8 mouse cellular contexts compared by ENCODE assay signal in genomic region chr5:37338288-37338687, GRCm38 (mm10). TPM values are rescaled to one million over a fixed set of nuclear protein-coding genes. Genes with fewer than 3 reads are reported as not detected.
A peak's percentile ranks its signal among the peaks of the same experiment; 100 is the strongest.
DNase-seq lines count a peak whose midpoint lies in the region; ATAC-seq and TF ChIP-seq lines count a peak whose summit lies in the region.

TSS of gene Evc2 (plus strand) at chr5:37338499.

- peak within 1 kb of the TSS; percentile 21; the same call in 1 of the 2 replicates for H3K27ac ChIP-seq in forebrain, embryonic 12.5 days
- peak within 1 kb of the TSS; percentile 71 for H3K27ac ChIP-seq in heart, embryonic 13.5 days (replicated peaks)
- peak within 1 kb of the TSS; percentile 48 for H3K27ac ChIP-seq in kidney, postnatal 0 days
- peak within 1 kb of the TSS; percentile 82 for H3K27ac ChIP-seq in limb, embryonic 14.5 days (replicated peaks; ENCODE audit: low read depth, low read length)
- no peak within 1 kb of the TSS for H3K27ac ChIP-seq in midbrain, postnatal 0 days (ENCODE audit: low read depth, low read length)
- no peak within 1 kb of the TSS for H3K27ac ChIP-seq in testis, adult 2 months (ENCODE audit: control insufficient read depth, insufficient read depth, low read depth, low read length)

- H3K4me3 ChIP-seq in megakaryocyte, embryonic 14.5 days (replicated peaks): peak within 1 kb of the TSS; percentile 23
- H3K4me3 ChIP-seq in forebrain, embryonic 12.5 days (replicated peaks): peak within 1 kb of the TSS; percentile 51
- peak within 1 kb of the TSS; percentile 72 for H3K4me3 ChIP-seq in heart, embryonic 13.5 days
- H3K4me3 ChIP-seq in kidney, postnatal 0 days (replicated peaks; ENCODE audit: low read depth, low read length): peak within 1 kb of the TSS; percentile 58
- H3K4me3 ChIP-seq in limb, embryonic 14.5 days (replicated peaks; ENCODE audit: low read length): peak within 1 kb of the TSS; percentile 74
- H3K4me3 ChIP-seq in midbrain, postnatal 0 days (ENCODE audit: low read depth, low read length): peak within 1 kb of the TSS; percentile 44
- peak within 1 kb of the TSS; percentile 69 for H3K4me3 ChIP-seq in testis, adult 2 months (ENCODE audit: control insufficient read depth, low read depth, low read length)

- H3K27me3 ChIP-seq in megakaryocyte, embryonic 14.5 days (replicated peaks): peaks cover 46% of the 10 kb centered on the region
- peaks cover 13% of the 10 kb centered on the region for H3K27me3 ChIP-seq in forebrain, embryonic 12.5 days
- H3K27me3 ChIP-seq in heart, embryonic 13.5 days (replicated peaks): peaks cover 16% of the 10 kb centered on the region
- H3K27me3 ChIP-seq in kidney, postnatal 0 days (ENCODE audit: insufficient read depth, low read length): no peaks in the 10 kb centered on the region
- H3K27me3 ChIP-seq in limb, embryonic 14.5 days (ENCODE audit: control insufficient read depth, insufficient read depth, low read length): no peaks in the 10 kb centered on the region
- peaks cover 9% of the 10 kb centered on the region; the same call in 1 of the 2 replicates for H3K27me3 ChIP-seq in midbrain, postnatal 0 days (ENCODE audit: insufficient read depth, low read length)
- no peaks in the 10 kb centered on the region for H3K27me3 ChIP-seq in testis, adult 2 months (ENCODE audit: control insufficient read depth, insufficient read depth, low read length)

- TF ChIP-seq CTCF in kidney, postnatal 0 days (IDR thresholded peaks at IDR 0.05; ENCODE audit: low read depth): peak; percentile 50
- TF ChIP-seq CTCF in midbrain, postnatal 0 days (IDR thresholded peaks at IDR 0.05): peak; percentile 55
- no peak for TF ChIP-seq CTCF in testis, adult 2 months (IDR thresholded peaks at IDR 0.05; ENCODE audit: control insufficient read depth, insufficient read depth, insufficient replicate concordance, low read depth, low read length)

- H3K36me3 ChIP-seq in megakaryocyte, embryonic 14.5 days (replicated peaks; ENCODE audit: low read length): no peaks in the 10 kb centered on the region
- H3K36me3 ChIP-seq in forebrain, embryonic 12.5 days (replicated peaks): 0 out of 2 replicates have a peak, but pooled peaks cover 4% of the 10 kb centered on the region
- H3K36me3 ChIP-seq in heart, embryonic 13.5 days: peaks cover 12% of the 10 kb centered on the region; the same call in 1 of the 2 replicates
- no peaks in the 10 kb centered on the region for H3K36me3 ChIP-seq in kidney, postnatal 0 days (ENCODE audit: insufficient read depth, low read length)
- peaks cover 19% of the 10 kb centered on the region for H3K36me3 ChIP-seq in limb, embryonic 14.5 days (ENCODE audit: control insufficient read depth, insufficient read depth, low read length)
- no peaks in the 10 kb centered on the region for H3K36me3 ChIP-seq in midbrain, postnatal 0 days (ENCODE audit: insufficient read depth, low read length)
- H3K36me3 ChIP-seq in testis, adult 2 months (ENCODE audit: control insufficient read depth, insufficient read depth, low read length): no peaks in the 10 kb centered on the region

- ATAC-seq in megakaryocyte, adult 5-6 weeks (ENCODE audit: poor library complexity, severe bottlenecking): no peak
- ATAC-seq in forebrain, embryonic 12.5 days (ENCODE audit: low FRiP score): peak; percentile 83
- peak; percentile 28; the same call in 1 of the 2 replicates for ATAC-seq in heart, embryonic 13.5 days (ENCODE audit: extremely low read depth, insufficient number of reproducible peaks, low FRiP score, low TSS enrichment)
- peak; percentile 74 for ATAC-seq in kidney, postnatal 0 days (replicated peaks; ENCODE audit: low FRiP score, low read depth)
- ATAC-seq in limb, embryonic 14.5 days (ENCODE audit: low FRiP score, low read depth): peak; percentile 88
- peak; percentile 55 for ATAC-seq in midbrain, postnatal 0 days (ENCODE audit: low FRiP score)

- TF ChIP-seq POLR2A in limb, embryonic 14.5 days (IDR thresholded peaks at IDR 0.05; ENCODE audit: borderline replicate concordance, extremely low read depth, insufficient read depth, insufficient read length): peak; percentile 58; the same call in 1 of the 2 replicates
- TF ChIP-seq POLR2A in testis, adult 2 months (IDR thresholded peaks at IDR 0.05; ENCODE audit: control insufficient read depth, low read depth, low read length): no peak

- peaks cover 9% of the 10 kb centered on the region for H3K9me3 ChIP-seq in megakaryocyte, embryonic 14.5 days
- no peaks in the 10 kb centered on the region for H3K9me3 ChIP-seq in forebrain, embryonic 12.5 days
- no peaks in the 10 kb centered on the region for H3K9me3 ChIP-seq in heart, embryonic 13.5 days
- H3K9me3 ChIP-seq in kidney, postnatal 0 days (replicated peaks; ENCODE audit: low read length): no peaks in the 10 kb centered on the region
- no peaks in the 10 kb centered on the region for H3K9me3 ChIP-seq in limb, embryonic 14.5 days (ENCODE audit: control insufficient read depth, low read length)
- no peaks in the 10 kb centered on the region for H3K9me3 ChIP-seq in midbrain, postnatal 0 days (ENCODE audit: low read length)

- peak; percentile 90 for DNase-seq in kidney, postnatal 0 days (ENCODE audit: low spot score)
- DNase-seq in limb, embryonic 14.5 days (ENCODE audit: low spot score): peak; percentile 81
- peak; percentile 66 for DNase-seq in midbrain, postnatal 0 days (ENCODE audit: low spot score)

- H3K4me2 ChIP-seq in forebrain, embryonic 12.5 days: peak within 1 kb of the TSS; percentile 87
- H3K4me2 ChIP-seq in heart, embryonic 13.5 days: peak within 1 kb of the TSS; percentile 87
- H3K4me2 ChIP-seq in kidney, postnatal 0 days (ENCODE audit: low read length): peak within 1 kb of the TSS; percentile 89
- peak within 1 kb of the TSS; percentile 74 for H3K4me2 ChIP-seq in limb, embryonic 14.5 days (replicated peaks; ENCODE audit: low read depth, low read length, severe bottlenecking)
- H3K4me2 ChIP-seq in midbrain, postnatal 0 days (ENCODE audit: low read depth, low read length, poor library complexity, severe bottlenecking): peak within 1 kb of the TSS; percentile 88

- under 1% methylated on average over 27 of the region's 27 CpGs for WGBS in forebrain, embryonic 12.5 days
- WGBS in heart, embryonic 13.5 days: under 1% methylated on average over 27 of the region's 27 CpGs
- 0% methylated on average over 27 of the region's 27 CpGs for WGBS in kidney, postnatal 0 days
- WGBS in limb, embryonic 14.5 days: under 1% methylated on average over 21 of the region's 27 CpGs
- WGBS in midbrain, postnatal 0 days: under 1% methylated on average over 27 of the region's 27 CpGs

- H3K9ac ChIP-seq in forebrain, embryonic 12.5 days: peak within 1 kb of the TSS; percentile 59
- H3K9ac ChIP-seq in heart, embryonic 13.5 days: peak within 1 kb of the TSS; percentile 85
- peak within 1 kb of the TSS; percentile 67 for H3K9ac ChIP-seq in kidney, postnatal 0 days (ENCODE audit: low read depth, low read length)
- H3K9ac ChIP-seq in limb, embryonic 14.5 days (ENCODE audit: low read depth, low read length, severe bottlenecking): peak within 1 kb of the TSS; percentile 81
- H3K9ac ChIP-seq in midbrain, postnatal 0 days (replicated peaks; ENCODE audit: low read length, poor library complexity, severe bottlenecking): peak within 1 kb of the TSS; percentile 26; the same call in 1 of the 2 replicates

- no peaks in the 10 kb centered on the region for H3K4me1 ChIP-seq in megakaryocyte, embryonic 14.5 days
- peaks cover 48% of the 10 kb centered on the region for H3K4me1 ChIP-seq in forebrain, embryonic 12.5 days
- H3K4me1 ChIP-seq in heart, embryonic 13.5 days: peaks cover 42% of the 10 kb centered on the region
- peaks cover 30% of the 10 kb centered on the region for H3K4me1 ChIP-seq in kidney, postnatal 0 days (replicated peaks; ENCODE audit: insufficient read depth, low read length)
- peaks cover 33% of the 10 kb centered on the region for H3K4me1 ChIP-seq in limb, embryonic 14.5 days (ENCODE audit: control insufficient read depth, insufficient read depth, low read length)
- 0 out of 2 replicates have a peak, but pooled peaks cover 11% of the 10 kb centered on the region for H3K4me1 ChIP-seq in midbrain, postnatal 0 days (ENCODE audit: insufficient read depth, low read length)
- peaks cover 14% of the 10 kb centered on the region for H3K4me1 ChIP-seq in testis, adult 2 months (ENCODE audit: control insufficient read depth, insufficient read depth, low read length)

RNA-seq across cellular contexts. Expression of gene Evc2, which starts in this region (rescaled TPM):
- polyA plus RNA-seq in megakaryocyte, embryonic 14.5 days (2012; ENCODE audit: insufficient read depth, low replicate concordance): 0.70 TPM in 1 of 2 replicates, not detected in the other
- not detected in 2 replicates for total RNA-seq in megakaryocyte, adult 5-6 weeks (2015)
- total RNA-seq in megakaryocyte, adult 5-6 weeks (2017): not detected in 2 replicates
- polyA plus RNA-seq in forebrain, embryonic 12.5 days (2016; fragmentation: Nextera tagmentation; extraction: Ambion mirVana): 14.1 and 15.4 TPM in 2 replicates
- polyA plus RNA-seq in heart, embryonic 13.5 days (2015; fragmentation: Nextera tagmentation; extraction: Ambion mirVana): 8.8 and 10.1 TPM in 2 replicates
- polyA plus RNA-seq in kidney, postnatal 0 days (2015; fragmentation: Nextera tagmentation; extraction: Ambion mirVana): 16.3 and 17.7 TPM in 2 replicates
- polyA plus RNA-seq in limb, embryonic 14.5 days (2012; rRNA removed): 46.2 and 56.9 TPM in 2 replicates
- 22.0 and 26.6 TPM in 2 replicates for polyA plus RNA-seq in limb, embryonic 14.5 days (2014; fragmentation: Nextera tagmentation; extraction: Ambion mirVana)
- 3.6 and 6.7 TPM in 2 replicates for total RNA-seq in midbrain, postnatal 0 days (2014; rRNA removed)
- 4.2 and 5.5 TPM in 2 replicates for polyA plus RNA-seq in midbrain, postnatal 0 days (2015; fragmentation: Nextera tagmentation; extraction: Ambion mirVana)
- 1.7 and 1.8 TPM in 2 replicates for polyA plus RNA-seq in testis, adult 2 months (2012; rRNA removed)

Comparison
In these comparisons a context has a peak if more than half of its experiments do, and no peak if none do; other contexts are left out.
1. H3K4me3 ChIP-seq: peak in every context shown above with its lines; median percentile 74 in limb, embryonic 14.5 days; 72 in heart, embryonic 13.5 days; 69 in testis, adult 2 months; 58 in kidney, postnatal 0 days; 51 in forebrain, embryonic 12.5 days; 44 in midbrain, postnatal 0 days; 23 in megakaryocyte, embryonic 14.5 days.
2. H3K27ac ChIP-seq: peak in forebrain, embryonic 12.5 days (single experiment), heart, embryonic 13.5 days (single experiment), kidney, postnatal 0 days (single experiment) and limb, embryonic 14.5 days (single experiment); none in midbrain, postnatal 0 days (single experiment) and testis, adult 2 months (single experiment).
3. H3K9ac ChIP-seq: peak in every context shown above with its lines; median percentile 85 in heart, embryonic 13.5 days; 81 in limb, embryonic 14.5 days; 67 in kidney, postnatal 0 days; 59 in forebrain, embryonic 12.5 days; 26 in midbrain, postnatal 0 days.
4. Peak in every context shown above with its lines, with median percentiles within 50 percentile points of each other: H3K4me2 ChIP-seq and DNase-seq.